Mouse (Mus musculus): Measurements from ENCODE around the gene Marco. TPM values are rescaled to one million over a fixed set of nuclear protein-coding genes. Genes with fewer than 3 reads are reported as not detected.

The Marco gene
- polyA plus RNA-seq, 1 experiment from 2014 or later = 0.09 TPM

DNA sequence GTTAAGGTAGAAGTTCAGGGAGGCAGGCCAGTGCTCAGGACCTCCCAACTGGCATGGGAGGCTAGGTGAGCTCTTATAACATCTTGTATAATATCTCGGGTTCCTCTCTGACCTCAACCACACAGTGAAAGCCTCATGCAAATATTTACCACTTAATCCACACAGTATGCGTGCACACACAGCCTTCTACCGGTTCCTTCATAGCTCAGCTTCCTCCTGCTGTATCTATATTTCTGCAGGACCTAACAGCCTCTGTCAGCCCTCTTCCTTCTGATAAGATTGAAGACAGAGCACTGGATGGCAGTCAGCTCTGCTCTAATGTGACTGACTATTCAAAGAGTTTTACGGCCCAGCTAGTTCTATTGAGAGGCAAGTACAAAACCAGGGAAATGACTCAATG, 30.0 kb downstream of the Marco start:
- H3K4me2 ChIP-seq = no peak overlapping the region
- WGBS = 48% methylated on average over 4 of the region's 4 CpGs
- no peaks in the 10 kb centered on the region for H3K36me3 ChIP-seq (ENCODE audit: insufficient read depth)
- H3K4me1 ChIP-seq (ENCODE audit: insufficient read depth) = no peaks in the 10 kb centered on the region
- no peak for TF ChIP-seq CTCF (IDR thresholded peaks at IDR 0.05; ENCODE audit: low read depth)
- no peak overlapping the region for H3K27ac ChIP-seq (ENCODE audit: low read depth)
- no peak overlapping the region for H3K9ac ChIP-seq
- ATAC-seq (ENCODE audit: insufficient read depth) (no peak), DNase-seq (no peak)
- no peaks in the 10 kb centered on the region for H3K27me3 ChIP-seq (ENCODE audit: insufficient read depth, low read length)
- H3K4me3 ChIP-seq (ENCODE audit: low read depth, low read length) = no peak overlapping the region
- no peaks in the 10 kb centered on the region for H3K9me3 ChIP-seq (ENCODE audit: low read depth, low read length)

DNA sequence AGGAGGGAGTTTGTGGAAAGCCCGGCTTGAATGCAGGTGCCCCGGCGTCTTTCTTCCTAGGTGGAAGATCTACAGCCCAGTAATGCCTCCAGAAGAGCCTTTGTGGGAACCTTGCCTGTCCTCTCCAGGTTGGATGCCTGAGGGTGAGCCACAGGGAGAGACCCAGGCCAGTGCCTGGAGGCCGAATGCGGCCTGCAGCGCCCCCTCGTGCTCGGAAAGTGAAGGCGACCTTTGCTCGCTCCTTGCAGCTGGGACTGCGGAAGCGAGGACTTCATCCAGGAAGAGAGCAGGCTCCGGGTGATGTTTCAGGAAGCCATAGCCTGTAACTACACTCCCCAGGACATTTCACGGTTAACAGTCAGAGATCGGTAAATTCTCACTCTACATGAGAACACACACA, 35.9 kb downstream of the Marco start:
- peak; percentile 77 for TF ChIP-seq CTCF (IDR thresholded peaks at IDR 0.05; ENCODE audit: low read depth)
- Histone ChIP-seq H3K27me3 (ENCODE audit: insufficient read depth, low read length) (no peaks in the 10 kb centered on the region), H3K9ac (no peak overlapping the region), H3K4me3 (ENCODE audit: low read depth, low read length) (no peak overlapping the region), H3K36me3 (ENCODE audit: insufficient read depth) (no peaks in the 10 kb centered on the region), H3K4me1 (ENCODE audit: insufficient read depth) (no peaks in the 10 kb centered on the region), H3K9me3 (ENCODE audit: low read depth, low read length) (no peaks in the 10 kb centered on the region), H3K4me2 (no peak overlapping the region), H3K27ac (ENCODE audit: low read depth) (no peak overlapping the region)
- ATAC-seq (ENCODE audit: insufficient read depth) (no peak), DNase-seq (peak; percentile 65)
- WGBS = 13% methylated on average over 15 of the region's 15 CpGs

DNA sequence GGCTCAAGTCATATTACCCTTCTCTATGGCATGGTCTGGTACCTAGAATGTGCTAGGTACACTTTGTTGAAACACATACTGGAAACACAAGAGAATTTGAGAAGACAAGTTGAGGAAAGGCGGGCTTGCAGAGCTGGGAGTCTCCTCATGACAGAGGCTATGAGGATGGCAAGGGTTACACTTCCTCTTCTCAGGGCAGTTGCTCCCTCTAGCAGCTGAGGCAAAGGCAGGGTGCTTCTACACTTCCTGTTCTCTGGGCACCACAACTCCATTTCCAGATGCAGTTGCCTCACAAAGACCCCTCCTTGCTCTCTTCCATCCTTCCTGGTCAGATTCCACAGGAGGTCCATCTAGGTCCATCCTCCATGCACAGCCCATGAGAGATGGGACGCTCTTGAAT, 37.5 kb downstream of the Marco start:
- no peak for TF ChIP-seq CTCF (IDR thresholded peaks at IDR 0.05; ENCODE audit: low read depth)
- WGBS = 81% methylated on average over 2 of the region's 2 CpGs
- H3K9me3 ChIP-seq (ENCODE audit: low read depth, low read length) = no peaks in the 10 kb centered on the region
- ATAC-seq (ENCODE audit: insufficient read depth) = no peak
- no peaks in the 10 kb centered on the region for H3K36me3 ChIP-seq (ENCODE audit: insufficient read depth)
- no peak overlapping the region for H3K4me2 ChIP-seq
- H3K4me1 ChIP-seq (ENCODE audit: insufficient read depth) = no peaks in the 10 kb centered on the region
- no peaks in the 10 kb centered on the region for H3K27me3 ChIP-seq (ENCODE audit: insufficient read depth, low read length)
- no peak for DNase-seq
- H3K27ac ChIP-seq (ENCODE audit: low read depth) = no peak overlapping the region
- H3K9ac ChIP-seq = no peak overlapping the region
- H3K4me3 ChIP-seq (ENCODE audit: low read depth, low read length) = no peak overlapping the region

DNA sequence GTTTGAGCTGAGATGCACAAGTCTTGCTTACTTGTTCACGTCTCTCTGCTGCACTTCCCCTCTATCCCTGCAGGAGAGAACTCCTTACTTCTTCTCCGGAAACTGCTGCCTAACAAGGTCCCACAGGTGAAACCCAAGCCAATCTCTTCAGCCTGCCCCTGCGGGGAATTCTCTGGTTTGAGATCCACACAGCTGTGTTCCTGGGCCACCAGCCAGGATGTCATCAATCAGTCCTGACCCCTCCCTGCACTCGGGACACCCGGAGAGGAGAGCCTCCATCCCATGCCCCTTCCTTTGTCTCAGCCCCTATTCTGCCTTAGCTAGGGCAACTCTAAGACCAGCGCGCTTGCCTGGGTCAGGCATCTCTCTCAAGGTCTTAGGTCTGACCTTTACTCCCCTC, 38.1 kb downstream of the Marco start:
- peak; percentile 68; the same call in 1 of the 2 replicates for ATAC-seq (ENCODE audit: insufficient read depth)
- 11% methylated on average over 7 of the region's 7 CpGs for WGBS
- H3K27me3 ChIP-seq (ENCODE audit: insufficient read depth, low read length) = no peaks in the 10 kb centered on the region
- no peak overlapping the region for H3K4me3 ChIP-seq (ENCODE audit: low read depth, low read length)
- no peak overlapping the region for H3K4me2 ChIP-seq
- H3K36me3 ChIP-seq (ENCODE audit: insufficient read depth) = no peaks in the 10 kb centered on the region
- H3K27ac ChIP-seq (ENCODE audit: low read depth) = no peak overlapping the region
- no peaks in the 10 kb centered on the region for H3K4me1 ChIP-seq (ENCODE audit: insufficient read depth)
- TF ChIP-seq CTCF (IDR thresholded peaks at IDR 0.05; ENCODE audit: low read depth) = no peak
- H3K9ac ChIP-seq = no peak overlapping the region
- H3K9me3 ChIP-seq (ENCODE audit: low read depth, low read length) = no peaks in the 10 kb centered on the region
- DNase-seq = peak; percentile 32

DNA sequence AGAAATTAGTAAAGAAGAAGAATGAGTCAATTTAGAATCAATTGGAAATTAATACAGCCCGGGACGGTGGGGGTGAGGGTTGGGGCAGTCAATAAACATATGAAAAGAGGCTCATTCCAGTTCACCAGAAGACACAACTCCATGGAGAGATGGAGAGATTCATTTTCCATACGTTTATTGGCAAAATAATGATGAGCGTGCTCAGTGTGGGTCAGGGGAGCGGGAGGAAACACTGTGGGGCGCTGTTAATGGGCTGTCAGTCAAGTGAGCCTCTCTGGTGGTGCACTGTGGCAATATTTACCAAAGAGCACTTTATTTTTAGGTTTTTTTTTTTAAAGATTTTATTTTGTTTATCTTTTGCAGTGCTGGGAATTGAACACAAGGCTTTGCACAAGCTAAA, 45.8 kb downstream of the Marco start:
- Histone ChIP-seq H3K27ac (ENCODE audit: low read depth) (no peak overlapping the region), H3K36me3 (ENCODE audit: insufficient read depth) (no peaks in the 10 kb centered on the region), H3K4me3 (ENCODE audit: low read depth, low read length) (no peak overlapping the region), H3K9ac (no peak overlapping the region), H3K27me3 (ENCODE audit: insufficient read depth, low read length) (no peaks in the 10 kb centered on the region), H3K4me2 (no peak overlapping the region), H3K9me3 (ENCODE audit: low read depth, low read length) (no peaks in the 10 kb centered on the region), H3K4me1 (ENCODE audit: insufficient read depth) (no peaks in the 10 kb centered on the region)
- no peak for TF ChIP-seq CTCF (IDR thresholded peaks at IDR 0.05; ENCODE audit: low read depth)
- no peak for DNase-seq
- no peak for ATAC-seq (ENCODE audit: insufficient read depth)
- 69% methylated on average over 6 of the region's 6 CpGs for WGBS

DNA sequence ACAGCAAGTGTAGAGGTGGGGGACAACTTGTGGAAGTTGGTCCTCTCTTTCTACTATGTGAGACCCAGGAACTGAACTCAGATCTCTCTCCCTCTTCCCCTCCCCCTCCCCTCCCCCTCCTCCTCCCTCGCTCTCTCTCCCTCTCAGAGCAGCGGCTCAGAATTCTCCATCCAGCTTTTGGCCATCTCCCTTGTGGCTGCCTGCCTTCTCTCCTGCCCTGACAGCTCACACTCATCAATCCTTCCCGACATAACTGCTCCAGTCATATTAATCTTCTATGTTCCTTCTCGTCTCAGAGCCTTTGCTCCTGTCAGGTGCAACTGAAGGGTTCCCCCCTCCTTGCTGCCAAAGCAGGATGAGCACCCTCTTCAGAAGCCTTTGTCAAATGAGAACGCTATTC, 46.3 kb downstream of the Marco start:
- no peak overlapping the region for H3K4me3 ChIP-seq (ENCODE audit: low read depth, low read length)
- DNase-seq (no peak), ATAC-seq (ENCODE audit: insufficient read depth) (no peak)
- WGBS = 38% methylated on average over 5 of the region's 5 CpGs
- H3K9ac ChIP-seq = no peak overlapping the region
- no peak overlapping the region for H3K27ac ChIP-seq (ENCODE audit: low read depth)
- no peaks in the 10 kb centered on the region for H3K27me3 ChIP-seq (ENCODE audit: insufficient read depth, low read length)
- TF ChIP-seq CTCF (IDR thresholded peaks at IDR 0.05; ENCODE audit: low read depth) = no peak
- H3K4me1 ChIP-seq (ENCODE audit: insufficient read depth) = no peaks in the 10 kb centered on the region
- H3K4me2 ChIP-seq = no peak overlapping the region
- H3K9me3 ChIP-seq (ENCODE audit: low read depth, low read length) = no peaks in the 10 kb centered on the region
- H3K36me3 ChIP-seq (ENCODE audit: insufficient read depth) = no peaks in the 10 kb centered on the region

DNA sequence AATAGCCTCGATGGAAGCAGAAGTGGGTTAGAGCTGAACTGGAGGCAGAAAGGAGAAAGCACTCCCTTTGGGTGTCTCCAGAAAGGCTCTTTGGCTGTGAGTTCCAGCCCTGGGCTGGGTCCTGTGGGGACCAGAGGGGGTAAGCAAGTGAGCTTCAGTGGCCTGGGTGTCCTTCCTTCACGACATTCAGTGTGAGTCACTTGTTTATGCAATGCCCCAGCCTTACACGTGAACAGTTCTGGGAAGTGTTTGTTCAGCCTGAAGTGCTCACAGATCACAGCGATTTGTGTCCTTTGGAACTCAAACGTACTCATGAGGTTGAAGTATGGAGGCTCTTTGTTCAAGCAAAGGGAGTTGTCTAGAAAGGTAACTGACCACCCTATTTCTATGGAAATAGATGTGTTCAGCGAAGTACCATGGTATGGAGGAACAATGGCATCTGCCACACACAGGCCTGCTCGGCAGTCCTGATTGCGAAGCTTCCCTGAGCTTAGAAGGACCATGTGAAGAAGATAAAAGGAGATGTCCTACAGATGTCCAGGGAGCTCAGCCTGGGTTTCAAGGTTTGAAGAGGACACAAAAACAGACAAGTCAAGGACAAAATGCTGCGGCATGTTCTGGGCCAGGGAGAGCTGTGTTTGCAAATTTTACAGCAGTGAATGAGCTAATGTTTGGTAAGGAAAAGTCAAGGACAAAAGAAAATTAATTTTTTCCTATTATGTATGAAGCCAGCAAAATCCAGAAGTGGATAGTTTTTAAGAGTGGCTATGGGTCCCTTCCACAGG, 53.1 kb downstream of the Marco start:
- H3K36me3 ChIP-seq (ENCODE audit: insufficient read depth) = no peaks in the 10 kb centered on the region
- DNase-seq = no peak

More for the DNA sequence above, 53.1 kb downstream of the Marco start:
- no peak for TF ChIP-seq CTCF (IDR thresholded peaks at IDR 0.05; ENCODE audit: low read depth)
- no peak overlapping the region for H3K4me2 ChIP-seq
- H3K4me1 ChIP-seq (ENCODE audit: insufficient read depth) = no peaks in the 10 kb centered on the region
- no peaks in the 10 kb centered on the region for H3K27me3 ChIP-seq (ENCODE audit: insufficient read depth, low read length)
- no peak overlapping the region for H3K27ac ChIP-seq (ENCODE audit: low read depth)
- 64% methylated on average over 9 of the region's 9 CpGs for whole genome bisulfite sequencing
- no peaks in the 10 kb centered on the region for H3K9me3 ChIP-seq (ENCODE audit: low read depth, low read length)
- no peak overlapping the region for H3K4me3 ChIP-seq (ENCODE audit: low read depth, low read length)
- H3K9ac ChIP-seq = no peak overlapping the region
- no peak for ATAC-seq (ENCODE audit: insufficient read depth)

Data from lung, embryonic 14.5 days (tissue).